Mouse (Mus musculus): ENCODE measurements around the gene Cat. TPM values are rescaled to one million over a fixed set of nuclear protein-coding genes. Genes with fewer than 3 reads are reported as not detected.
A peak's percentile ranks its signal among the peaks of the same experiment; 100 is the strongest.

Cat gene
- polyA plus RNA-seq, 1 experiment from 2014 or later = 89.8 TPM

GRCm38 (mm10) chr2:103439071-103439622 is 45.8 kb downstream of the Cat start:
- WGBS = 91% methylated on average over 11 of the region's 11 CpGs
- Histone ChIP-seq H3K36me3 (ENCODE audit: insufficient read depth) (no peaks in the 10 kb centered on the region), H3K27ac (ENCODE audit: low read depth) (no peak overlapping the region), H3K9me3 (ENCODE audit: low read depth, low read length) (no peaks in the 10 kb centered on the region), H3K27me3 (ENCODE audit: insufficient read depth, low read length) (no peaks in the 10 kb centered on the region), H3K4me1 (ENCODE audit: insufficient read depth) (peaks cover 5% of the 10 kb centered on the region; the same call in 1 of the 2 replicates), H3K9ac (no peak overlapping the region), H3K4me2 (no peak overlapping the region), H3K4me3 (ENCODE audit: low read depth, low read length) (no peak overlapping the region)
- no peak for TF ChIP-seq CTCF (IDR thresholded peaks at IDR 0.05; ENCODE audit: low read depth)
- DNase-seq (no peak), ATAC-seq (ENCODE audit: insufficient read depth) (no peak)

DNA sequence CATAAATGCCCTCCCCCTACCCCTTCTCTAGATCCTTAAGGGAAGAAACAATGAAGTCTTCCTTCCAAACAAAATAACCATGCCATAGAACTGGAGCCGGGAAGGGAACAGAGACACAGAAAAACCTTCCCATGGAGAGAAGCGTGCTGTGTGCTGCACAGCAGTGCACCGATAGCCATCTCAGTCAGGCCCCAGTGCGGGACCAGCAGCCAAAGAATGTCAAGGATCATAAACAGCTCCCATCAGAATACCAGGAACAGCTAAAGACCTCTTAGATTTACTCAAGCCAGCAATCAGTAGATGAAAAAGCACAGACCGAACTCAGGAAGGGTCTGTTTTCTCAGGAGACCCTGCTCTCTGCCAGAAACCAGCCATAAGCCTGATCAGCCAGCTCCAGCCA is 48.4 kb downstream of the Cat start:
- Histone ChIP-seq H3K4me2 (no peak overlapping the region), H3K9ac (no peak overlapping the region), H3K36me3 (ENCODE audit: insufficient read depth) (no peaks in the 10 kb centered on the region), H3K4me3 (ENCODE audit: low read depth, low read length) (no peak overlapping the region), H3K27me3 (ENCODE audit: insufficient read depth, low read length) (no peaks in the 10 kb centered on the region), H3K9me3 (ENCODE audit: low read depth, low read length) (no peaks in the 10 kb centered on the region), H3K4me1 (ENCODE audit: insufficient read depth) (peaks cover 11% of the 10 kb centered on the region), H3K27ac (ENCODE audit: low read depth) (peak overlapping the region; percentile 62)
- ATAC-seq (ENCODE audit: insufficient read depth) = no peak
- 43% methylated on average over 5 of the region's 5 CpGs for WGBS
- no peak for DNase-seq
- TF ChIP-seq CTCF (IDR thresholded peaks at IDR 0.05; ENCODE audit: low read depth) = no peak

DNA sequence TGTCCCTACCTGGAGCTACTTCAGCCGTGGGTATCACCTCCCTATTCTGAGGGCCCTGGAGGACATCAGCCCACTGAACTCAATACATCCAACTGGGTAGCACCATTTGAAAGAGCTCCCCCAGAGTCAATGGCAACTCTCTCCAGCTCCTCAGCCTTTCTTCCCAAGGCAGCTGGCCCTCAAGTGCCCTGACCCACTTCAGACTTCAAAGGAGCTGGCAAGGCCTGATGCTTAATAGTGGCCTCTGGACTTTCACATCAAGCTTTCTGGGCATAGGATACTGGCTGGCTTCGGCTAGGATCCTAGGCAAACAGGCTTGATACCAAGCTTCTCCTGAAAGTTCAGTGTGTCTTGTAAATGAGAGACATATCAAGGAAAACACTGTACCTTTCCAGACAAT is 49.9 kb downstream of the Cat start:
- H3K9ac ChIP-seq = no peak overlapping the region
- 63% methylated on average over 2 of the region's 2 CpGs for WGBS
- H3K4me2 ChIP-seq = no peak overlapping the region
- no peak for TF ChIP-seq CTCF (IDR thresholded peaks at IDR 0.05; ENCODE audit: low read depth)
- no peaks in the 10 kb centered on the region for H3K27me3 ChIP-seq (ENCODE audit: insufficient read depth, low read length)
- H3K4me3 ChIP-seq (ENCODE audit: low read depth, low read length) = no peak overlapping the region
- H3K36me3 ChIP-seq (ENCODE audit: insufficient read depth) = no peaks in the 10 kb centered on the region
- no peaks in the 10 kb centered on the region for H3K9me3 ChIP-seq (ENCODE audit: low read depth, low read length)
- H3K27ac ChIP-seq (ENCODE audit: low read depth) = no peak overlapping the region
- ATAC-seq (ENCODE audit: insufficient read depth) (no peak), DNase-seq (peak; percentile 28)
- H3K4me1 ChIP-seq (ENCODE audit: insufficient read depth) = peaks cover 12% of the 10 kb centered on the region

DNA sequence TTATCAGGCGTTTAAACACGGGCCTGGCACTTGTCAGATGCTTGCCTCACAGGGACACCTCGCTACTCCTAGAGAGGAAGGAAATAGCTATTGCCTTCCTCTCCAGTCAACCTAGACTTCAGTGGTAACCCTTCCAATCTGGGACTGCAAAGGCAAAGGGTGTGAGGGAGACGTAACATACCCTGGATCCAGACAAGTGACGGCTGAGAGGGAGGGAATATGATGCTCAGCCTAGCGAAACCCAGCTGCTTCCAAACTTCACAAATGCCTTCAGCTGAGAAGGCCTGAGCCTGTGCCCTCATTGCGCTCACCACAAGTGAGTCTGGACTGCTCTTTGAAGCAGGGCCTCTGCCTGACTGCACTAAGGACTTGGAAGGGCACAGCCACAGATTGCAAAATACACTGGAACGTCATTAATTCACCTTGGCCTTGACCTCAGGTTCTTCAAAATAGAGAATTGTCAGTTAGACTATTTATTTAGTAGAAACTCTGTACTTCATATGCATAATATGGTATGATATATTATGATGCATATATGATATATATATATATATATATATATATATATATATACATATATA is 52.2 kb downstream of the Cat start:
- Histone ChIP-seq H3K4me3 (ENCODE audit: low read depth, low read length) (no peak overlapping the region), H3K4me1 (ENCODE audit: insufficient read depth) (peaks cover 12% of the 10 kb centered on the region), H3K9ac (no peak overlapping the region), H3K9me3 (ENCODE audit: low read depth, low read length) (no peaks in the 10 kb centered on the region), H3K27ac (ENCODE audit: low read depth) (peak overlapping the region; percentile 2; the same call in 1 of the 2 replicates), H3K27me3 (ENCODE audit: insufficient read depth, low read length) (no peaks in the 10 kb centered on the region), H3K36me3 (ENCODE audit: insufficient read depth) (no peaks in the 10 kb centered on the region), H3K4me2 (no peak overlapping the region)
- WGBS = 29% methylated on average over 8 of the region's 8 CpGs
- peak; percentile 72 for DNase-seq
- no peak for TF ChIP-seq CTCF (IDR thresholded peaks at IDR 0.05; ENCODE audit: low read depth)
- peak; percentile 51; the same call in 1 of the 2 replicates for ATAC-seq (ENCODE audit: insufficient read depth)

DNA sequence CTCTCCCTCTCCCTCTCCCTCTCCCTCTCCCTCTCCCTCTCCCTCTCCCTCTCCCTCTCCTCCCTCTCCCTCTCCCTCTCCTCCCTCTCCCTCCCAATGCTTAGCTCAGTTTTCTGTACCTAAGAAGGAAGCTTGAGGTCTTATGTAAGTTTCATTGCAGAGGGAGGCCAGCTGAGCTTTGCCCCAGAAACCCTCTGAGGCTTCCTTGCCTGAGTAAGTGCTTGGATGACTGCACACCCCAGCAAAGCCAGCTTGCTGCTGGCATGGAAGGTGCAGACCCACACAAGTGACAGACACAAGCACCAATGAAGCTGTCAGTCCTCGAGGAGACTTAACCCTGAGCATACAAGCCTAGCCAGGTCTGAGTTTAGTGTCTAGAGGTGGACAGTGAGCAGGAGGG is 54.2 kb downstream of the Cat start:
- H3K4me2 ChIP-seq = no peak overlapping the region
- H3K4me3 ChIP-seq (ENCODE audit: low read depth, low read length) = no peak overlapping the region
- DNase-seq (no peak), ATAC-seq (ENCODE audit: insufficient read depth) (no peak)
- 33% methylated on average over 1 of the region's 1 CpGs for WGBS
- no peak overlapping the region for H3K9ac ChIP-seq
- no peak overlapping the region for H3K27ac ChIP-seq (ENCODE audit: low read depth)
- H3K27me3 ChIP-seq (ENCODE audit: insufficient read depth, low read length) = no peaks in the 10 kb centered on the region
- peaks cover 6% of the 10 kb centered on the region; the same call in 1 of the 2 replicates for H3K4me1 ChIP-seq (ENCODE audit: insufficient read depth)
- no peak for TF ChIP-seq CTCF (IDR thresholded peaks at IDR 0.05; ENCODE audit: low read depth)
- H3K9me3 ChIP-seq (ENCODE audit: low read depth, low read length) = no peaks in the 10 kb centered on the region
- no peaks in the 10 kb centered on the region for H3K36me3 ChIP-seq (ENCODE audit: insufficient read depth)

- Histone ChIP-seq H3K4me3 (ENCODE audit: low read depth, low read length) (no peak overlapping the region), H3K27me3 (ENCODE audit: insufficient read depth, low read length) (no peaks in the 10 kb centered on the region), H3K36me3 (ENCODE audit: insufficient read depth) (no peaks in the 10 kb centered on the region), H3K9ac (no peak overlapping the region), H3K9me3 (ENCODE audit: low read depth, low read length) (no peaks in the 10 kb centered on the region), H3K4me2 (no peak overlapping the region), H3K27ac (ENCODE audit: low read depth) (no peak overlapping the region), H3K4me1 (ENCODE audit: insufficient read depth) (peaks cover 10% of the 10 kb centered on the region; the same call in 1 of the 2 replicates)
- ATAC-seq (ENCODE audit: insufficient read depth) (no peak), DNase-seq (no peak)
- TF ChIP-seq CTCF (IDR thresholded peaks at IDR 0.05; ENCODE audit: low read depth) = no peak
- 73% methylated on average over 3 of the region's 3 CpGs for WGBS
These were observed 56.6 kb downstream of the Cat start for GRCm38 (mm10) chr2:103428356-103428755.

DNA sequence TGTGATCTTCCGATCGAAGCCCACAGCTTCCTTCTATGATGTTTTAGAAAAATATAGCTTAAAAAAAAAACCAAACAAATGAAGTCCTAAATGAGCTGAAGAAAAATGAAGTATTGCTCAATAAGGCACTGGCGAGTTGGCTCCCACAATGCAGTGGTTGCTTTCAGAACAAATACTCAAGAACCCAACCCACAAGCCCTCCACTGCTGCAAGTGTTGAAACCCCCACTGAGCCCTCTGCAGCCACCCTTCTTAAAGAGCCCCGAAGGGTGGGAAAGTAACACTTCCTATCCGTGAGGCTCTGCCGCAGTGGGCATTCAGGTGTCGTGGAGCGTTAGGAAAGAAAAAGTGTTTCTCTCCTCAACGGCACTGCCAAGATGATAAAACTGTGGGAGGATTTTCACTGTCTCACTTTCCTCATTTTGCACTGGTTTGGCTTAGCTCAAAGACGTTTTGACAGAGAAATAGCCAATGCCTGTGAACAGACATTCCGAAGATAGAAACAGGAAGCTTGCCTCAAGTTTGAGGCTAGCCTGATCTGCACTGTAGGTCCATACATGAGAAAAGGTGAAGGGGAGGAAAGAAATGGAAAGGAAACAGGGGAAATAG is 59.4 kb downstream of the Cat start:
- peak overlapping the region; percentile 50 for H3K4me2 ChIP-seq
- H3K27me3 ChIP-seq (ENCODE audit: insufficient read depth, low read length) = no peaks in the 10 kb centered on the region
- no peaks in the 10 kb centered on the region for H3K9me3 ChIP-seq (ENCODE audit: low read depth, low read length)
- H3K36me3 ChIP-seq (ENCODE audit: insufficient read depth) = no peaks in the 10 kb centered on the region
- ATAC-seq (ENCODE audit: insufficient read depth) (no peak), DNase-seq (peak; percentile 44)
- H3K4me3 ChIP-seq (ENCODE audit: low read depth, low read length) = peak overlapping the region; percentile 4; the same call in 1 of the 2 replicates
- no peak overlapping the region for H3K27ac ChIP-seq (ENCODE audit: low read depth)
- 42% methylated on average over 11 of the region's 11 CpGs for WGBS
- H3K4me1 ChIP-seq (ENCODE audit: insufficient read depth) = peaks cover 10% of the 10 kb centered on the region; the same call in 1 of the 2 replicates
- TF ChIP-seq CTCF (IDR thresholded peaks at IDR 0.05; ENCODE audit: low read depth) = no peak
- H3K9ac ChIP-seq = no peak overlapping the region

All from lung, embryonic 14.5 days (tissue).